Mouse (Mus musculus) liver, embryonic 11.5 days (tissue): ENCODE measurements around the gene Gpld1. TPM values are rescaled to one million over a fixed set of nuclear protein-coding genes. Genes with fewer than 3 reads are reported as not detected.

Experiments used
- ATAC-seq: fragments of 200-750 bp; cut with Nextera tagmentation; replicated peaks from 2 replicates; pipeline ENCODE4 v1.8.0; 2017; ENCODE audit warnings: moderate number of reproducible peaks, mild to moderate bottlenecking, moderate TSS enrichment, moderate library complexity; ENCODE audit not compliant: low FRiP score
- DNase-seq: peaks from one replicate; pipeline ENCODE4 v3.0.0-alpha.2; 2017; ENCODE audit warnings: low spot score
- H3K27ac ChIP-seq: fragments of 300-500 bp; sonication (generic); 2 replicates; pipeline ENCODE4 v1.5.1; 2014; ENCODE audit warnings: mild to moderate bottlenecking, low read depth, low read length, control low read depth
- H3K27me3 ChIP-seq: fragments of 300-500 bp; sonication (generic); replicated peaks from 2 replicates; pipeline ENCODE4 v1.6.1; 2014; ENCODE audit warnings: low read length, mixed read lengths; ENCODE audit not compliant: control insufficient read depth, insufficient read depth
- H3K36me3 ChIP-seq: fragments of 300-500 bp; sonication (generic); 2 replicates; pipeline ENCODE4 v1.6.1; 2014; ENCODE audit warnings: mild to moderate bottlenecking, low read length, moderate library complexity, mixed read lengths; ENCODE audit not compliant: control insufficient read depth, insufficient read depth
- H3K4me1 ChIP-seq: fragments of 300-500 bp; sonication (generic); replicated peaks from 2 replicates; pipeline ENCODE4 v1.6.1; 2014; ENCODE audit warnings: low read length, mixed read lengths; ENCODE audit not compliant: control insufficient read depth, insufficient read depth
- H3K4me2 ChIP-seq: fragments of 300-500 bp; sonication (generic); 2 replicates; pipeline ENCODE4 v1.6.1; 2014; ENCODE audit warnings: mild to moderate bottlenecking, control low read depth, moderate library complexity
- H3K4me3 ChIP-seq: fragments of 300-500 bp; sonication (generic); 2 replicates; pipeline ENCODE4 v1.5.1; 2014; ENCODE audit warnings: low read depth, low read length, control low read depth
- H3K9ac ChIP-seq: fragments of 300-500 bp; sonication (generic); 2 replicates; pipeline ENCODE4 v1.6.1; 2014; ENCODE audit warnings: low read depth, low read length, control low read depth
- H3K9me3 ChIP-seq: fragments of 300-500 bp; sonication (generic); 2 replicates; pipeline ENCODE4 v1.6.1; 2016; ENCODE audit warnings: low read length, inconsistent platforms, mixed read lengths; ENCODE audit not compliant: control insufficient read depth
- WGBS: fragments of 180-500 bp; shearing (Covaris S2); extraction: QIAGEN DNeasy Blood & Tissue Kit; methylation state at CpG from one replicate; pipeline ENCODE4 v1.1.7; 2014; 5-methylcytosine and 5-hydroxymethylcytosine counted together
- polyA plus RNA-seq: library from polyadenylated mRNA; unstranded; fragments of >200 nt; fragmentation: Nextera tagmentation; extraction: Ambion mirVana; gene quantifications from 2 replicates; pipeline ENCODE4 v1.2.1, GENCODE M21; 2014

Gpld1 gene
- polyA plus RNA-seq, 1 experiment from 2014 or later, result 0.48 TPM

DNA sequence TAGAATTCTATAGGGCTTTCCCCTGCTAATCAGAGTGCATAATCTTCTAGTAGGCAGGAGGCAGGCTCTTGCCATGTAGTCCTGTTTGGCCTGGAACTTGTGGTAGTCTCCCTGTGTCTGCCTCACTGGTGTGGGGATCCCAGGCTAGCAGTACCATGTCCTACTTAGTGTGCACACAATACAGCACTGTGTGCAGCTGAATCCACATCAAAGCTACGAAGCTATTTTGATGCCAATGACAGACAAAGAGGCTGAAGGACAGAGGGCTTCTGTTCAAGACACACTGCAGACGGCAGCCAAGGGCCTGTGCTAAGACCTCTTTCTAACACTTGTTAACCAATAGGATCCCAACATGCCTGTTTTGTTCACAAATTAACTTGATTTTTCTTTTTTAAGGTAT, 42.5 kb downstream of the Gpld1 start:
- H3K4me1 ChIP-seq, result no peaks in the 10 kb centered on the region
- H3K27ac ChIP-seq, result no peak overlapping the region
- DNase-seq, result no peak
- no peak for ATAC-seq
- no peaks in the 10 kb centered on the region for H3K9me3 ChIP-seq
- H3K4me2 ChIP-seq, result no peak overlapping the region
- WGBS, result 86% methylated on average over 2 of the region's 2 CpGs
- no peaks in the 10 kb centered on the region for H3K27me3 ChIP-seq
- no peaks in the 10 kb centered on the region; the same call in 1 of the 2 replicates for H3K36me3 ChIP-seq
- no peak overlapping the region for H3K9ac ChIP-seq
- no peak overlapping the region for H3K4me3 ChIP-seq

DNA sequence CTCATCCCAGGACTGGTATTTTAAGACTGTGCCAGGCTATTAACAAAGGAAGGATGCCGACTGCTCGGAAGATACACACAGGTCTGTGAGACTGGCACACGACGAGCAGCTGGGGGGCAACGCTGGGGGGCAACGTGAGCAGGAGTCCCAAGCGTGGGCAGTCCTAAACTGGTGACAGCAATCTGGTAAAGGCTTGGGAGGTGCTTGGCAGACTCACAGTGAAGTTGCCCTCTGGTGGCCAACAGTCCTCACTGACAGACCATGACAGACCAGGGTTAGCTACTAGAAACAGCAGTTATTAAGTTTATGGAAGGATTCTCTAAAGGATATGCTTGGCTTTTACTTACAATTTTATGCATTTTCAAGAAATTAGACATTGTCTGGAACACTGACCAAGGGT, 45.4 kb downstream of the Gpld1 start:
- ATAC-seq (peak; percentile 70), DNase-seq (no peak)
- no peak overlapping the region for H3K4me3 ChIP-seq

DNA sequence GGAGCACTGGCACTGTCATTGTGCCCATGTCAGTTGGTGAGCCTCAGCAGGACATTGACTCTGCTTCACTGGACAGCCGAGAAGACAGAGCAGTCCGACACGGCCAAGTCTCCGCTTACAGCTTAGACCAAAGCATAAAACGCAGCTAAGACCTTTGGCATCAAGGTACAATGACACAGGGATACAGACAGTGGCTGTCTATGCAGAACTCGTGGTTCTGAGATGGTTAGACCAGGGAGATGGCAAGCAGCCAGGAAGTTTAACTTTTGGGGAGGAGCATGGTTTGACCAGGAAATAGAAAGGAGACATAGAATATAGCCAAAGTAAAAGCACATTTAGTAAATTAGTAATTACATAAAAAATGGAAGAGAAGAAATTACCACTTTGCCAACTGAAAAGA, 46.1 kb downstream of the Gpld1 start:
- H3K36me3 ChIP-seq, result peaks cover 7% of the 10 kb centered on the region; the same call in 1 of the 2 replicates
- no peak for ATAC-seq
- no peaks in the 10 kb centered on the region for H3K4me1 ChIP-seq
- no peak overlapping the region for H3K4me2 ChIP-seq
- WGBS, result 84% methylated on average over 6 of the region's 6 CpGs
- no peaks in the 10 kb centered on the region for H3K9me3 ChIP-seq
- no peak for DNase-seq
- H3K27me3 ChIP-seq, result no peaks in the 10 kb centered on the region
- no peak overlapping the region for H3K27ac ChIP-seq
- no peak overlapping the region for H3K4me3 ChIP-seq
- no peak overlapping the region for H3K9ac ChIP-seq

More for the DNA sequence above, 45.4 kb downstream of the Gpld1 start:
- 49% methylated on average over 7 of the region's 7 CpGs for WGBS
- H3K9ac ChIP-seq, result no peak overlapping the region
- no peaks in the 10 kb centered on the region for H3K4me1 ChIP-seq
- no peak overlapping the region for H3K27ac ChIP-seq
- no peak overlapping the region for H3K4me2 ChIP-seq
- no peaks in the 10 kb centered on the region for H3K27me3 ChIP-seq
- no peaks in the 10 kb centered on the region for H3K9me3 ChIP-seq
- peaks cover 3% of the 10 kb centered on the region; the same call in 1 of the 2 replicates for H3K36me3 ChIP-seq

DNA sequence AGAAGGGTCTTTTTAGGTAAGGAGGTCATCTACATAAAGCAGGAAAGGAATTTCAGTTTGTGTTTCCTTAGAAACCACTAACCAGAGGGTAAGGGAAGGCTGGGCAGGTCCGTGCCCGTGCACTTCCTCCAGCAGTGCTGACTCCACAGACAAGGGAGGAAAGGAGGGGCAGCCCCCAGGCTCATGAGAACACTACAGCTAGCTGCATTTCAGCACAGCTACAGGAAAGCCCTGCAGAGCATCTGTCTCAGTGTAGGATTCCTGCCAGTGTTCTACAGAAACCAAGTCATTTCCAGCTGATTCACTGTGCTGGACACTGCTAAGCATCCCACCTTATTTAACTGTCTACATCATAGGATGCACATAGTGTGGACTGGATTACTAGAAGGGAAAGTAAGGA, 50.2 kb downstream of the Gpld1 start:
- no peak overlapping the region for H3K4me2 ChIP-seq
- WGBS, result 56% methylated on average over 2 of the region's 2 CpGs
- no peak for DNase-seq
- no peaks in the 10 kb centered on the region for H3K9me3 ChIP-seq
- H3K27me3 ChIP-seq, result no peaks in the 10 kb centered on the region
- H3K36me3 ChIP-seq, result peaks cover 36% of the 10 kb centered on the region
- no peak overlapping the region for H3K9ac ChIP-seq
- H3K4me3 ChIP-seq, result no peak overlapping the region
- H3K4me1 ChIP-seq, result no peaks in the 10 kb centered on the region
- no peak overlapping the region for H3K27ac ChIP-seq
- ATAC-seq, result no peak

DNA sequence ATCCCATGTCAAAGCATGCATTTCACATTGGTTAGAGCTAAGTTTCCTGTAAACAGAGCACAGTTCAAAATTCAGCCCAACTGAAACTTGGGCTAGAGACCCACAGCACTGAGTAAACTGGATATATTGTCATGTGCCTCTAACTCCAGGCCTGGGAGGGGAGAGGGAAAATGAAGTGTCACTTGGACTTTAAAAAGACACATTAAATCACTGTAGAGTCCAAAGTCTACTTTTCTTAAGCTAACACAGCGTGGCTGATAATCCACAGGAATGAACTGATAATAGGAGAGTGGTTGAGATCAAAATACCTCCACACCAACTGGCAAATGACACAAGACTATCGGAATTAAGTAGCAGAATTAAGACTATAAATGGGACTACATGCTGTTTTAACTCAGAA, 56.6 kb downstream of the Gpld1 start:
- Histone ChIP-seq H3K27me3 (no peaks in the 10 kb centered on the region), H3K27ac (no peak overlapping the region), H3K4me3 (no peak overlapping the region), H3K36me3 (peaks cover 39% of the 10 kb centered on the region), H3K9ac (no peak overlapping the region), H3K9me3 (no peaks in the 10 kb centered on the region), H3K4me1 (0 out of 2 replicates have a peak, but pooled peaks cover 3% of the 10 kb centered on the region), H3K4me2 (no peak overlapping the region)
- 80% methylated on average over 2 of the region's 2 CpGs for WGBS
- DNase-seq (no peak), ATAC-seq (no peak)

DNA sequence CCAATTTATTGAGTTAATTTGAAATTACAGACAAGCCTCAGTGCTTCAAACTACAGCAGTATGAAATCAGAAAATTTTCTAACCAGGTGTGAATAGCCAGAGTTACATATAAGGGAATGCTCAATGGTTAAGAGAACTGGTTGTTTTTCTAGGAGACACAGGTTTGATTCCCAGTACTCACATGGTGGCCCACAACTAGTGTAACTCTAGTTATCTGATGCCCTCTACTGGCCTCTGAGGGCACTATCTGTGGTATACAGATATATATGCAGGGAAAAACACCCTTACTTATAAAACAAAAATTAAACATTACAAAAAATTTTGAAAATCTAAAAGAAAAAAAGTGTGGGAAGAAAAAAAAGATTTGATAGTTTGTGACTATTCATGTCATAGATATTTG, 60.0 kb downstream of the Gpld1 start:
- H3K36me3 ChIP-seq, result peaks cover 22% of the 10 kb centered on the region
- no peaks in the 10 kb centered on the region for H3K9me3 ChIP-seq
- ATAC-seq (no peak), DNase-seq (no peak)
- no peak overlapping the region for H3K9ac ChIP-seq
- H3K27me3 ChIP-seq, result no peaks in the 10 kb centered on the region
- 0 out of 2 replicates have a peak, but pooled peaks cover 3% of the 10 kb centered on the region for H3K4me1 ChIP-seq
- H3K4me3 ChIP-seq, result no peak overlapping the region
- H3K4me2 ChIP-seq, result no peak overlapping the region
- no peak overlapping the region for H3K27ac ChIP-seq

DNA sequence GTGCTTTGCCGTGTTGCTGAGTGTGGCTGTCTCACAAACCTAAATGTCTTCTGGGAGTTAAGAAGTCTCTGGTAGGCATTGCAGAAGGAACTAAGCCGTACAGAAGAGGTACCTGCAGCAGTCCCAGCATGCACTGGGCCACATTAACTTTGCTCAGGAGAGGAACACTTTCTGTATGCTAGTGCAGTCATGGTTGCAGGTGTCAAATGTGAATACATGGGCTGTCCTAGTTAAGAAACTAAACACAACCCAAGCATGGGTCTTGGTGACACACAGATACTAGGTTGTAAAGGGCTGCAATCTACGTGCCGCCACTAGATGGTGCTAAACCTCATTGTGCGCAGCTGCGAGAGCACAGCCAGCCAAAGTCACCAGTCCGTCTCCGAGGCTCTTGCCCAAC, 64.2 kb downstream of the Gpld1 start:
- Histone ChIP-seq H3K4me3 (no peak overlapping the region), H3K4me2 (no peak overlapping the region), H3K27me3 (no peaks in the 10 kb centered on the region), H3K9ac (no peak overlapping the region), H3K27ac (no peak overlapping the region), H3K9me3 (no peaks in the 10 kb centered on the region), H3K4me1 (no peaks in the 10 kb centered on the region), H3K36me3 (peaks cover 12% of the 10 kb centered on the region)
- 69% methylated on average over 6 of the region's 8 CpGs for WGBS
- ATAC-seq (no peak; the same call in 1 of the 2 replicates), DNase-seq (no peak)

DNA sequence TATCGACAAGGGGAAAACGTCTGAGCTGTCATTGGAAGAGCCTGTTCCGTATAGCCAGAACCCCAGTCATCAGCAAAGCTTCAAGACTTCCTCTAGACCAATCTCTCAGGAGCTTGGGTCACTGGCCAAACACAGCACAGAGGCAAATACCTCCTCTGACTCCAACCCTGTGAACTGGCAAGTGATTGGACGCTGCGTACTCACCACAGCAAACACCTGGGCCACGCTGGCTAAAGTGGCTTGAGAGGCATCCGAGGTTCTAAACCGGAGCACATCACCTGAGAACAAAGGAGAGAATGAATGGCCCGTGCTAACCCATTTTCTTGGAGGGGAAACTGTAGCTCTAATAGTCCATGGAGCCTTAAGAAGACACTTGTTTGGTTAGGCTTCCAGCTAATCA, 75.4 kb downstream of the Gpld1 start:
- Histone ChIP-seq H3K36me3 (no peaks in the 10 kb centered on the region), H3K9me3 (no peaks in the 10 kb centered on the region), H3K4me2 (peak overlapping the region; percentile 89; the same call in 1 of the 2 replicates), H3K4me1 (peaks cover 12% of the 10 kb centered on the region; the same call in 1 of the 2 replicates), H3K27me3 (no peaks in the 10 kb centered on the region), H3K27ac (no peak overlapping the region), H3K9ac (no peak overlapping the region), H3K4me3 (no peak overlapping the region)
- 88% methylated on average over 9 of the region's 9 CpGs for WGBS
- ATAC-seq (no peak), DNase-seq (no peak)

DNA sequence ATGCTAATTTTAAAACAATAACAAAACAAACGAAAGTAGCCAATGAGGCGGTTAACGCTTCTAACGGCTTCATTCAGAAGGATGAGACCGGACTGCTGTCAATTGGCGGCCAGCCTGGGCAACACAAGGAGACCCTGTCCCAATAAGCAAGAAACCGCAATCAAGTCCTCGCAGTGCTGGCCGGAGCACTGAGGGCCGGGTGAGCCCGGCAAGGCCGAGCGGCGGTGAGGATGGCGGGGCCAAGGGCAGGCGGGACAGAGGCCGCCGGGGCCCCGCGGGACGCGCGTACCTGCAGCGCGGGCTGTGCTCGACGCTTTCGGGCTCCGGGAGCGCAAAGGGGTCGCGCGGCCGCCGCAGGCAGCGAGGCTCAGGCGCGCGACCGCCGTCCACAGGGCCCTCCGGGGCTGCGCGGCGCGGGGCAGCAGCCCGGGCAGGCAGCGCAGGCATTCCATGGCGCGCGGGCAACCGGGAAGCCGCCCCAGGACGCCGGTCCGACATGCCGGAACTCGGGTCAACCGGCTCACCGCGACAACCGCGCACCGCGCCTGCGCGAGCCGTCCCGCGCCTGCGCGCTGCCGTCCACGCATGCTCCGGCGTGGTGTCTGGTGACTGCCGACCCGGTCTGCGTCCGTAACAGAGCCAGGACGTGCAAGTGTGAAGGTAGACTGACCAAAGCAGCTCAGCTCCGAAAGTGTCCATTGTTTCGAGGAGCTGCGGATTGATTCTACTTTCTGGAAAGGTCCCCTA, 77.0 kb downstream of the Gpld1 start, which contains the start of gene Mrs2:
Mrs2 (minus strand) TSS at position 587 of the 747 bp plus-strand sequence.
- DNase-seq (peak; percentile 85), ATAC-seq (peak; percentile 92)
- Histone ChIP-seq H3K9ac (peak within 1 kb of the TSS; percentile 81), H3K4me1 (peaks cover 12% of the 10 kb centered on the region; the same call in 1 of the 2 replicates), H3K27me3 (no peaks in the 10 kb centered on the region), H3K4me3 (peak within 1 kb of the TSS; percentile 77), H3K9me3 (no peaks in the 10 kb centered on the region), H3K27ac (peak within 1 kb of the TSS; percentile 77), H3K4me2 (peak within 1 kb of the TSS; percentile 89), H3K36me3 (no peaks in the 10 kb centered on the region)
- under 1% methylated on average over 78 of the region's 84 CpGs for WGBS
